ENCODE assay signal across 22 mouse cellular contexts in genomic region chr6:112976541-112976940, GRCm38 (mm10). TPM values are rescaled to one million over a fixed set of nuclear protein-coding genes. Genes with fewer than 3 reads are reported as not detected.
A peak's percentile ranks its signal among the peaks of the same experiment; 100 is the strongest.
DNase-seq lines count a peak whose midpoint lies in the region; ATAC-seq and TF ChIP-seq lines count a peak whose summit lies in the region.
"Had no signal": no experiment of that assay in that cellular context is flagged by ENCODE, and none has a peak within 500 bp of the region (broad histone marks: within the 10 kb centered on the region; RNA-seq: fewer than 3 reads in every experiment).

No protein-coding gene starts in this region.

- no peak for DNase-seq in forebrain, postnatal 0 days
- no peak for DNase-seq in midbrain, embryonic 10.5 days (ENCODE audit: low spot score)
- no peak for DNase-seq in midbrain, embryonic 11.5 days (ENCODE audit: low spot score, missing footprints)
- DNase-seq in Muller cell, postnatal 12 days (ENCODE audit: inconsistent ontology term), result peak; percentile 52
- no peak for DNase-seq in cerebellum, postnatal 10 days
- DNase-seq: cerebellum, adult 11-12 months; heart, postnatal 10 days; kidney, adult 9 months; kidney, postnatal 10 days; layer of hippocampus, adult 9-11 months; liver, embryonic 13.5 days; lung, adult 18-20 months; lung, postnatal 4 days had no signal

- H3K4me1 ChIP-seq in forebrain, embryonic 13.5 days, result peaks cover 53% of the 10 kb centered on the region
- peaks cover 29% of the 10 kb centered on the region for H3K4me1 ChIP-seq in forebrain, postnatal 0 days (ENCODE audit: insufficient read depth)
- peaks cover 59% of the 10 kb centered on the region for H3K4me1 ChIP-seq in midbrain, embryonic 10.5 days
- peaks cover 38% of the 10 kb centered on the region for H3K4me1 ChIP-seq in midbrain, embryonic 11.5 days (ENCODE audit: control insufficient read depth, insufficient read depth, low read length)
- peaks cover 35% of the 10 kb centered on the region for H3K4me1 ChIP-seq in embryonic facial prominence, embryonic 13.5 days

- no peak overlapping the region for H3K9ac ChIP-seq in forebrain, embryonic 13.5 days
- H3K9ac ChIP-seq in forebrain, postnatal 0 days, result no peak overlapping the region
- no peak overlapping the region for H3K9ac ChIP-seq in midbrain, embryonic 11.5 days (ENCODE audit: low read length)
- no peak overlapping the region for H3K9ac ChIP-seq in embryonic facial prominence, embryonic 13.5 days
- H3K9ac ChIP-seq: heart, embryonic 13.5 days; hindbrain, embryonic 14.5 days; limb, embryonic 15.5 days; liver, embryonic 13.5 days had no signal

- no peak for TF ChIP-seq CTCF in forebrain, postnatal 0 days (IDR thresholded peaks at IDR 0.05; ENCODE audit: low read depth)

- no peak overlapping the region for H3K4me2 ChIP-seq in forebrain, embryonic 13.5 days
- no peak overlapping the region for H3K4me2 ChIP-seq in forebrain, postnatal 0 days (ENCODE audit: low read depth)
- H3K4me2 ChIP-seq in midbrain, embryonic 11.5 days, result no peak overlapping the region
- H3K4me2 ChIP-seq in embryonic facial prominence, embryonic 13.5 days, result no peak overlapping the region
- H3K4me2 ChIP-seq: heart, embryonic 13.5 days; hindbrain, embryonic 14.5 days; limb, embryonic 15.5 days; liver, embryonic 13.5 days had no signal

- H3K36me3 ChIP-seq in forebrain, embryonic 13.5 days (ENCODE audit: poor library complexity, severe bottlenecking), result no peaks in the 10 kb centered on the region
- no peaks in the 10 kb centered on the region for H3K36me3 ChIP-seq in forebrain, postnatal 0 days (ENCODE audit: insufficient read depth)
- H3K36me3 ChIP-seq in midbrain, embryonic 10.5 days, result no peaks in the 10 kb centered on the region
- no peaks in the 10 kb centered on the region for H3K36me3 ChIP-seq in midbrain, embryonic 11.5 days (ENCODE audit: control insufficient read depth, insufficient read depth, low read length)
- H3K36me3 ChIP-seq in embryonic facial prominence, embryonic 13.5 days, result no peaks in the 10 kb centered on the region
- H3K36me3 ChIP-seq: heart, embryonic 13.5 days; limb, embryonic 10.5 days; limb, embryonic 15.5 days; liver, embryonic 13.5 days had no signal

- H3K27me3 ChIP-seq in forebrain, embryonic 13.5 days, result no peaks in the 10 kb centered on the region
- no peaks in the 10 kb centered on the region for H3K27me3 ChIP-seq in forebrain, postnatal 0 days (ENCODE audit: insufficient read depth, low read length)
- H3K27me3 ChIP-seq in midbrain, embryonic 10.5 days (ENCODE audit: low read depth, poor library complexity, severe bottlenecking), result no peaks in the 10 kb centered on the region
- H3K27me3 ChIP-seq in midbrain, embryonic 11.5 days (ENCODE audit: control insufficient read depth, insufficient read depth, low read length), result no peaks in the 10 kb centered on the region
- no peaks in the 10 kb centered on the region for H3K27me3 ChIP-seq in embryonic facial prominence, embryonic 13.5 days
- H3K27me3 ChIP-seq: heart, embryonic 13.5 days; limb, embryonic 15.5 days; liver, embryonic 13.5 days; megakaryocyte, embryonic 14.5 days had no signal

- ATAC-seq in forebrain, embryonic 13.5 days, result no peak
- no peak for ATAC-seq in forebrain, postnatal 0 days
- ATAC-seq in midbrain, embryonic 11.5 days (ENCODE audit: low FRiP score), result no peak
- ATAC-seq in embryonic facial prominence, embryonic 13.5 days (ENCODE audit: insufficient number of reproducible peaks, insufficient read depth, low FRiP score, low TSS enrichment, low read depth), result no peak
- ATAC-seq: intestine, postnatal 0 days; lung, postnatal 0 days had no signal

- H3K9me3 ChIP-seq in forebrain, embryonic 13.5 days (replicated peaks), result no peaks in the 10 kb centered on the region
- H3K9me3 ChIP-seq in forebrain, postnatal 0 days (ENCODE audit: low read length), result no peaks in the 10 kb centered on the region
- no peaks in the 10 kb centered on the region for H3K9me3 ChIP-seq in midbrain, embryonic 10.5 days (replicated peaks)
- no peaks in the 10 kb centered on the region for H3K9me3 ChIP-seq in midbrain, embryonic 11.5 days (ENCODE audit: control insufficient read depth, low read length)
- no peaks in the 10 kb centered on the region for H3K9me3 ChIP-seq in embryonic facial prominence, embryonic 13.5 days
- H3K9me3 ChIP-seq: heart, embryonic 13.5 days; limb, embryonic 10.5 days; limb, embryonic 15.5 days; liver, embryonic 13.5 days; megakaryocyte, embryonic 14.5 days had no signal

- peak overlapping the region; percentile 52; the same call in 1 of the 2 replicates for H3K27ac ChIP-seq in forebrain, embryonic 13.5 days
- no peak overlapping the region for H3K27ac ChIP-seq in forebrain, postnatal 0 days (ENCODE audit: low read depth, low read length)
- H3K27ac ChIP-seq in midbrain, embryonic 10.5 days (replicated peaks), result peak overlapping the region; percentile 69; the same call in 1 of the 2 replicates
- no peak overlapping the region for H3K27ac ChIP-seq in midbrain, embryonic 11.5 days (ENCODE audit: low read depth, low read length)
- H3K27ac ChIP-seq in embryonic facial prominence, embryonic 13.5 days, result 0 out of 2 replicates have a peak overlapping the region, but pooled peaks have one; percentile 48
- H3K27ac ChIP-seq: heart, embryonic 13.5 days; hindbrain, embryonic 14.5 days; limb, embryonic 10.5 days; limb, embryonic 15.5 days; liver, embryonic 13.5 days had no signal

- H3K4me3 ChIP-seq in forebrain, embryonic 13.5 days, result no peak overlapping the region
- no peak overlapping the region for H3K4me3 ChIP-seq in forebrain, postnatal 0 days (ENCODE audit: low read depth, low read length)
- H3K4me3 ChIP-seq in midbrain, embryonic 10.5 days, result no peak overlapping the region
- H3K4me3 ChIP-seq in midbrain, embryonic 11.5 days (ENCODE audit: low read depth, low read length), result no peak overlapping the region
- H3K4me3 ChIP-seq in embryonic facial prominence, embryonic 13.5 days, result no peak overlapping the region
- H3K4me3 ChIP-seq: heart, embryonic 13.5 days; limb, embryonic 10.5 days; limb, embryonic 15.5 days; liver, embryonic 13.5 days; megakaryocyte, embryonic 14.5 days had no signal

RNA-seq across cellular contexts. Expression of gene Srgap3, which starts 29.5 kb away (rescaled TPM):
- 30.1 and 33.6 TPM in 2 replicates for polyA plus RNA-seq in forebrain, embryonic 13.5 days (2015; fragmentation: Nextera tagmentation; extraction: Ambion mirVana)
- 39.4 and 56.7 TPM in 2 replicates for total RNA-seq in forebrain, postnatal 0 days (2014; rRNA removed)
- polyA plus RNA-seq in forebrain, postnatal 0 days (2015; fragmentation: Nextera tagmentation; extraction: Ambion mirVana), result 13.2 and 21.2 TPM in 2 replicates
- polyA plus RNA-seq in midbrain, embryonic 10.5 days (2016; fragmentation: Nextera tagmentation; extraction: Ambion mirVana), result 30.9 and 44.7 TPM in 2 replicates
- polyA plus RNA-seq in midbrain, embryonic 11.5 days (2014; fragmentation: Nextera tagmentation; extraction: Ambion mirVana), result 48.9 and 54.9 TPM in 2 replicates
- polyA plus RNA-seq in embryonic facial prominence, embryonic 13.5 days (2015; fragmentation: Nextera tagmentation; extraction: Ambion mirVana), result 6.5 and 7.1 TPM in 2 replicates

Comparison
In these comparisons a context has a peak if more than half of its experiments do, and no peak if none do; other contexts are left out.
1. H3K27ac ChIP-seq: peak in forebrain, embryonic 13.5 days (single experiment), midbrain, embryonic 10.5 days (single experiment) and embryonic facial prominence, embryonic 13.5 days (single experiment); none in forebrain, postnatal 0 days (single experiment) and midbrain, embryonic 11.5 days (single experiment).